Mouse (Mus musculus): Measurements from ENCODE around the gene Apoc2.

The Apoc2 gene

GRCm38 (mm10) chr7:19628536-19629360, 49.0 kb downstream of the Apoc2 start:
- DNase-seq (ENCODE audit: low read depth, low spot score), result peak; percentile 100

GRCm38 (mm10) chr7:19628192-19628535, 49.6 kb downstream of the Apoc2 start:
- no peak for DNase-seq (ENCODE audit: low read depth, low spot score)

- no peak for DNase-seq (ENCODE audit: low read depth, low spot score)
These were observed 50.0 kb downstream of the Apoc2 start for GRCm38 (mm10) chr7:19627721-19628120.

GRCm38 (mm10) chr7:19623433-19623832, 54.3 kb downstream of the Apoc2 start:
- DNase-seq (ENCODE audit: low read depth, low spot score), result no peak

GRCm38 (mm10) chr7:19622241-19622640, 55.5 kb downstream of the Apoc2 start:
- peak; percentile 88 for DNase-seq (ENCODE audit: low read depth, low spot score)
